Mouse (Mus musculus) 3134 (cell line): ENCODE data around the gene Dip2c.

Experiments
- DNase-seq: peaks from one replicate; pipeline ENCODE4 v3.0.0-alpha.2; 2011; ENCODE audit warnings: low spot score; ENCODE audit not compliant: insufficient read length; ENCODE audit errors: extremely low read depth

The Dip2c gene

GRCm38 (mm10) chr13:9712409-9712808, 436.1 kb downstream of the Dip2c start:
- no peak for DNase-seq

GRCm38 (mm10) chr13:9712971-9713370, 436.6 kb downstream of the Dip2c start:
- DNase-seq: no peak

- no peak for DNase-seq
Observed at GRCm38 (mm10) chr13:9713462-9714134, 437.3 kb downstream of the Dip2c start.

GRCm38 (mm10) chr13:9715224-9715623, 438.9 kb downstream of the Dip2c start:
- no peak for DNase-seq
